Mouse (Mus musculus): ENCODE results near the gene Ywhag. TPM values are rescaled to one million over a fixed set of nuclear protein-coding genes. Genes with fewer than 3 reads are reported as not detected.

The Ywhag gene
- 52.8 TPM for total RNA-seq (2023)

GRCm38 (mm10) chr5:135934481-135935175, at the start of gene Ywhag:
Gene Ywhag (minus strand): TSS chr5:135934616.

GRCm38 (mm10) chr5:135979904-135980303, 45.5 kb upstream of the Ywhag start, which contains the start of gene Zp3:
Gene Zp3 (plus strand): TSS chr5:135980099.

GRCm38 (mm10) chr5:135974365-135974764, 39.9 kb upstream of the Ywhag start, which contains the start of gene Ssc4d:
Gene Ssc4d (minus strand): TSS chr5:135974531.

GRCm38 (mm10) chr5:135887675-135888102, 46.7 kb downstream of the Ywhag start, which contains the start of gene Hspb1:
Gene Hspb1 (plus strand): TSS chr5:135887919.

Other genes with a start within 250 kb of the Ywhag start
- gene Tmem120a, start 190.2 kb downstream of the Ywhag start, total RNA-seq (2023): 15.5 TPM
- not detected for gene Styxl1, start 156.2 kb downstream of the Ywhag start, total RNA-seq (2023)
- gene Mdh2, start 156.1 kb downstream of the Ywhag start, total RNA-seq (2023): 175 TPM
- gene Srrm3, start 127.7 kb downstream of the Ywhag start, total RNA-seq (2023): not detected
- 0.61 TPM for gene Hspb1, start 46.7 kb downstream of the Ywhag start, total RNA-seq (2023)
- gene Ssc4d, start 39.9 kb upstream of the Ywhag start, total RNA-seq (2023): not detected
- gene Zp3, start 45.5 kb upstream of the Ywhag start, total RNA-seq (2023): not detected
- 30.0 TPM for gene Dtx2, start 60.2 kb upstream of the Ywhag start, total RNA-seq (2023)
- gene Upk3b, start 103.9 kb upstream of the Ywhag start, total RNA-seq (2023): 0.43 TPM
- not detected for gene Upk3bl, start 119.9 kb upstream of the Ywhag start, total RNA-seq (2023)
- gene Rasa4, start 149.3 kb upstream of the Ywhag start, total RNA-seq (2023): 5.4 TPM
- 49.1 TPM for gene Polr2j, start 182.0 kb upstream of the Ywhag start, total RNA-seq (2023)
- 43.4 TPM for gene Lrwd1, start 201.5 kb upstream of the Ywhag start, total RNA-seq (2023)
- 24.6 TPM for gene Alkbh4, start 201.5 kb upstream of the Ywhag start, total RNA-seq (2023)
- 238 TPM for gene Orai2, start 236.1 kb upstream of the Ywhag start, total RNA-seq (2023)

Measured in CD8-positive naive resting alpha-beta T cell, adult 57 days (primary cell).